Mouse (Mus musculus): Measurements from ENCODE around the gene Klc2.

Klc2 gene

GRCm38 (mm10) chr19:5072389-5073019, 45.9 kb downstream of the Klc2 start:
- DNase-seq (ENCODE audit: low spot score in 2 of 2): no peak

DNA sequence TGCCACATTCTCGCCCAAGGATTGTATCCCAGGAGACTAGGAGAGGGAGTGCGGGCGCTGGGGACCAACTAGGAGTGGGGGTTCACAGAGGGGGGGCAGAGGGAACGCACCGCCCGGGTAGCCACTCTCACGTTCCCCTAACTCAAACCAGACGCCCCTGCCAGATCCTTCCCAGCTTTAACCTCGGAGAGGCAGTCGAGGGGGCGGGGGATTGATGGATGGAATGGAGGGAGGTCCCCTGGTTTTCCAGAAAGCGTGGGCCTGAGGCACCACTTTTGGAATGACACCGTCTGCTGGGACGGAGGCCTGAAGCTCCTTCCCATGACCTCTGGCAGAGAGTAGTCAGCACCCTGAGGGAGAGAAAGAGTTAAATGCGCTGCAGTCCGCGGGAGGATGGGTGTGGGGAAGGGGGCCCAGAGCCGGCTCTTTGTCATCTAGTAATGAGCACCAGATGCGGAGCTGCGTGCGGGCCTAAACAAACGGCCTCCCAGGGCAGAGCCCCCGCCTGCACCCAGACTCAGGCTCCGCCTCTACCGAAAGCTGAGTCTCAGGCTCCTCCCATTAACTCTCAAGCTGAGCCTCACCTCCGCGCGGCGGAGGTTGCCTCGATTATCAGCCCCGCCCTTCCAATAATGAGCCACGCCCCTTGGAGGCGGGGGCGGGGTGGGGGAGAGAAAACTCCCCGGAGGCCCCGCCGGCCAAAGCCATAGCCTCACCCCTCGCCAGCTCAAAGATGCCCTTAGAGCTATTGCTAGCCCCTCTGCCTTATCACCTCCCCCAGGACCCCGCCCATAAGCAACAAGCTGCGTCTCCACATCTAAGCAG, 46.6 kb downstream of the Klc2 start:
- DNase-seq (ENCODE audit: low spot score in 2 of 2): no peak

DNA sequence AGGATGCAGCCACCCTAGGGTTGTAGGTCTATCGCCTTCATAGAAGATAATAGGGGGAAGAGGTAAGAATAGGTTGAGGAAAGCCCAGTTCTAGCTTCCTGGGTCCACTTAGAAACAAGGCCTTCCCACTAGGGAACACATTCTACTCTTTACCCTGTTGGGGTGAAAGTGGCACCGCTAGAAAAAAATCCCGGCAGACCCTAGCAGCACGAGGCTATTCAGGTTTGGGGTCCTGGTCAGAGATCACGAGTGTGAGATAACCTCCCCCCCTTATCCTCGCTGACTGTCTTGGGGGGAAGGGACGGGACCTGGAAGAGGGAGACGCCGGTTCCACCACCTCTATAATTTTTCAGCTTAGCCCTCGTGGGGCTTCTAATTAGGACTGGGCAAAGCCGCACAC, 47.3 kb downstream of the Klc2 start:
- no peak for DNase-seq (ENCODE audit: low spot score in 2 of 2)

DNA sequence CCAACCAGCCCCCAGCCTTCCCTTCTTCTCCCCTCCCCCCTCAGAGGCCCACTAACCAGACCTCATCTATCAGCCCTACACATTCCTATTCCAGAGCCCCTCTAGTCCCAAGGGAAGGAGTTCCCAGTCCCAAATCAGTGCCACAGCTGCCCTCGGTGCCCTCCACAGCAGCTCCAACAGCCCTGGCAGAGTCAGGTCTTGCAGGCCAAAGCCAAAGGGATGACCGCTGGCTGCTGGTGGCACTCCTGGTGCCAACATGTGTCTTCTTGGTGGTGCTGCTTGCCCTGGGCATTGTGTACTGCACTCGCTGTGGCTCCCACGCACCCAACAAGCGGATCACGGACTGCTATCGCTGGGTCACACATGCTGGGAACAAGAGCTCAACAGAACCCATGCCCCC, 48.4 kb downstream of the Klc2 start:
- no peak for DNase-seq (ENCODE audit: low spot score in 2 of 2)

DNA sequence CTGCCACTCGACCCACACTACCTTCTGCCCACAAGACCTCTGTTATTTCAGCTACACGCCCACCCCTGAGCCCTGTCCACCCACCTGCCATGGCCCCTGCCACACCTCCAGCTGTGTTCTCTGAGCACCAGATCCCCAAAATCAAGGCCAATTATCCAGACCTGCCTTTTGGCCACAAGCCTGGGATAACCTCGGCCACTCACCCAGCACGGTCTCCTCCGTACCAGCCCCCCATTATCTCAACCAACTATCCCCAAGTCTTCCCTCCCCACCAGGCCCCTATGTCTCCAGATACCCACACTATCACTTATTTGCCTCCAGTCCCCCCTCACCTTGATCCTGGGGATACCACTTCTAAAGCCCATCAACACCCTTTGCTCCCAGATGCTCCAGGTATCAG, 48.9 kb downstream of the Klc2 start:
- DNase-seq (ENCODE audit: low spot score in 2 of 2): no peak

DNA sequence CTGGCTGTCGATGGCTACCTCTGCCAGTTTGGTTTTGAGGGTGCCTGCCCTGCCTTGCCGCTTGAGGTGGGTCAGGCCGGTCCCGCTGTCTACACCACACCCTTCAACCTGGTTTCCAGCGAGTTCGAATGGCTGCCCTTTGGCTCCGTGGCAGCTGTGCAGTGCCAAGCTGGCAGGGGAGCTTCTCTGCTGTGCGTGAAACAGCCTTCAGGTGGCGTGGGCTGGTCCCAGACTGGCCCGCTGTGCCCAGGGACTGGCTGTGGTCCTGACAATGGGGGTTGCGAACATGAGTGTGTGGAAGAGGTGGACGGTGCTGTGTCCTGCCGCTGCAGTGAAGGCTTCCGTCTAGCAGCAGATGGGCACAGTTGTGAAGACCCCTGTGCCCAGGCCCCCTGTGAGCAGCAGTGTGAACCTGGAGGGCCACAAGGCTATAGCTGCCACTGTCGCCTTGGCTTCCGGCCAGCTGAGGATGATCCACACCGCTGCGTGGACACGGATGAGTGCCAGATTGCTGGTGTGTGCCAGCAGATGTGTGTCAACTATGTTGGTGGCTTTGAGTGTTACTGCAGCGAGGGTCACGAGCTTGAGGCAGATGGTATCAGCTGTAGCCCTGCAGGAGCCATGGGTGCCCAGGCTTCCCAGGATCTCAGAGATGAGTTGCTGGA, 49.7 kb downstream of the Klc2 start:
- DNase-seq (ENCODE audit: low spot score in 2 of 2): no peak

GRCm38 (mm10) chr19:5067867-5068569, 50.3 kb downstream of the Klc2 start, which contains the start of gene Cd248:
Gene Cd248, plus strand, starts transcription at chr19:5068078.
- DNase-seq (ENCODE audit: low spot score in 2 of 2): no peak

- DNase-seq (ENCODE audit: low spot score in 2 of 2): no peak
Observed at GRCm38 (mm10) chr19:5067040-5067799, 51.1 kb downstream of the Klc2 start.

DNA sequence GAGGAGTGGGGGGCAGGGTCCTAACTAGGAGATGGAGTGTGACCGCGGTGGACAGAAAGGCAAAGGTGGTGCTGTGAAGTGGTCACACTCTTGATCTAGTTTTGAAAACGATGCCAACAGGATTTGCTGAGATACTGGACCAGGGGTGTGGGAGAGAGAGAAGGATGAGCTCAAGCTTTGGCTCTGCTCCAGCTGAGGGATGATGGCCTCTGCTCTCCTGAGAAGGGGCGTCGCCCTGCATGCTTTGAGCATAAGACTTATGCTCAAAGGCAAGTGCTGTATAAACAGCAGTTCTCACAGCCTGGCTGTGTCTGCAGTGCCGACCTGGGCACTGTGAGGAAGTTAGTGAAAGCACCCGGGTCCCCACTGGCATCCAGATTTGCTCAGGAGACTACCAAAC, 53.3 kb downstream of the Klc2 start:
- DNase-seq (ENCODE audit: low spot score in 2 of 2): no peak

DNA sequence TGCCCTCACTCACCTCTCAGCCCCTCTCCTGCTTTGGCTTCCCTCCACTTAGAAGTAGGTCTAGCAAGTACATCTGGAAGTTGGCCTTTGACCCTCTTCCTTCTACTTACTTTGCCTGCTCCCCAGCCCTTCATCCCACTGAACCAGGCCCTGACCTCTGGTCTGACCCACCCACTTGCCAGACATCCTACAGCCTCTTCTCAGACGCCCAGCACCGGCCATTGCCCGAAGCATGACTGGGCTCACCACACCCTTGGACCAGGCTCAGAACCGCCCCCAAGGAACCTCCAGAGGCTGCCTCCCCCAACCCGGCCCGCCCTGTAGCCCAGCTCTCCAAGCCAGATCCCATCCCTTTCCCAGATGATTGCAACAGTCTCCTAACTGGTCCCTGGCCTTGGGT, 55.9 kb downstream of the Klc2 start:
- no peak for DNase-seq (ENCODE audit: low spot score in 2 of 2)

DNA sequence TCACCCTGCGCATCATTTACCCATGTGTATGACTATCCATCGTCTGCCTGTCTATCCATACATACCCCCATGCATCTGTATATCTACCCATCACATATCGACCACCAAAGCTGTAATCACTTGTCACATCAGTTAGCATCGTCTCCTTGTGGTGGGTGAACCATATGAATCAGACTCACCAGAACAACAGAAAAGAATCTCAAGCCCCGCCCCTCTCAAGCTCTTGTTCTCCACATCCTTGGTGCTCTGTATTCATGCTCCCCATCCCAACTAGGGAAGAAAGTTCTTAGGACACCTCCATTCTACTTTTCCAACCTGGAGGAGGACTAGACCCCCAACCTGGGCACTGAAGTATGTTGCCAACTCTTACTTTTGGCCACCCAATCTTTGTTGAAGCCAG, 56.3 kb downstream of the Klc2 start:
- DNase-seq (ENCODE audit: low spot score in 2 of 2): no peak

GRCm38 (mm10) chr19:5060365-5061330, 57.7 kb downstream of the Klc2 start:
- no peak for DNase-seq (ENCODE audit: low spot score in 2 of 2)

DNA sequence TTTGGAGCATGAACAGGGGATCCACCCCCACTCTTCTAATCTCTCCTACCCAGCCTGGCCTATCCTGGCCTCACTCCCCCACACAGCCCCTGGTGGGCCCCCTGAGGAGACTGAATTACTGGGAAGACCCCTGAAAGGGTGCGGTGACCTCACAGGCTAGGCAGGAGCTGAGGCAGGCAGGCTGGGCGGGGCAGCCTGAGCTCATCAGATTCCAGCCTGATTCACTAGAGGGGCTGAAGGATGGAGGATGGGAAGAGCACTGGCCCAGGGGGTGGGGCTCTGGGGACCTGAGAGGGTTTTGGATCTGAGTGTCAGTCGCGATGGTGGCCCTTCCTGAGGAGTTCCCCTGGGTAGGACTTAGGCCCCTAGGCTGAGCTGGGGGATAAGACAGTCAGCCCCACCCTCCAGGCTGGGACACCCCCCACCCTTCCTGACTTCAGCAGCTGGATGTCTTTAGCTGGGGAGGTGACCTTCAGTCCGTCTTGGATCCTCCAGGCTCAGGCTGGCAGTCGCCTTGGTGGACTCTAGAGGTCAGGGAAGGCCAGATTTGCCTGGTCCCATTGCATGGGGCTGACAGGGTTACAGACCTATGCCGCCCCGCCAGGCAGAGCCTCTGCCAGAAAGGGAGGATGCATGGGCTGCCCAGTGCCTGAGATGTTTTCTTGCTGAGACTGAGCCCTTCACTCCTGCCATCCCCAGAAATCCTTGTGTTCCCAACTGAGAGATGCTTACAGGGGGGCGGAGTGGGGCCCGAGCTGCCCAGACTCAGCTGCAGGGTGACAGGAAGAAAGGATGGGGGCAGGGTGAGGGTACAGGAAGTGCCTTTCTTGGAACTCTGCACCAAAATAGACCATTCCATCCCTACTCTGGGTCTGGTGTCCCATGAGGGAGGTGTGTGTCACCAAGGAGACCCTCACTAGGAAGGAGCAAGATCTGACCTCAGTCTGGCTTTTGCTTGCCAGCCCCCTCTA, 59.3 kb downstream of the Klc2 start:
- no peak for DNase-seq (ENCODE audit: low spot score in 2 of 2)

DNA sequence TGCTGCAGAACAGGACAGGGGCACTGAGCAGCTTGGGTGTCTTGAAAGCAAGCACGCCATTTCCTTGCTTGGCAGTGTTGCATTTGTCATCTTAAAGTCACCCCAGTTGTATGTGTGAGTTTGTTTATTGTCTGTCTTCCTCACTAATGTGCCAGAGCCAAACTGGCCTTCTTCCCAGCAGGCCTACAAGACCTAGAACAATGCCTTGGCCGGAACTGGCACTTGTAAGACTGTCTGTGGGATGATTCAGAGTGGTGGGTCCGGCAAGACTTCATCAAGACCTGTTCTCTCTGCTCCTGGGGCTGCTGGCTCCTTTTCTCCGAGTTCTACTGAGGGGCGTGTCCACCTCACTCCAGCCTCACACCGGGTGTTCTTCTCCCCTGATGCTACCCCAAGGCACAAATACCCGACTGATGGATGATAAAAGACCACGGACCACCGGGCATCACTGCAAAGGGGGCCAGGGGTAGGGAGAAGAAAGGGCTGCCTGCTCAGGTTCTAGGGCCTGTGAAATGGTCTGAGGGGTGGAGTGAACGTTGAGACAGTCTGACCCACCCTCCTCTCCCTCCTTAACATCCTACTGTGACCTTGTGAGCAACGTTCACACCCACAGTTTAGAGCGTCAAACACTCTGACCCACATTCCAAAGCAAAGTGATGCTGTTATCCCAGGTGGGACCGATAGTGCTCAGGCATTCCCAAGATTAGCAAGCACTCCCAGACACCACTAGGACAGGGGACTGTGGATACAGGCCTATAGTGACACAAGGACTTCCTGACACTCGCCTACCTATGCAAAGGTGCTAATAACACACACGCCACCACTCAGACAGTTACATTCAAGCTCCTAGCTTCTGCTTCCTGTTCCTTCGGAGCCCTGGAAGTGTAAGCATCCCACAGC, 60.2 kb downstream of the Klc2 start:
- no peak for DNase-seq (ENCODE audit: low spot score in 2 of 2)
